Mouse (Mus musculus): ENCODE measurements around the gene Pacsin2. TPM values are rescaled to one million over a fixed set of nuclear protein-coding genes. Genes with fewer than 3 reads are reported as not detected.

Pacsin2 gene
- polyA plus RNA-seq, 1 experiment from 2014 or later = 23.4 TPM

GRCm38 (mm10) chr15:83447791-83448544, 16.4 kb downstream of the Pacsin2 start:
- Histone ChIP-seq H3K4me2 (ENCODE audit: low read length) (no peak overlapping the region), H3K27me3 (ENCODE audit: control insufficient read depth, insufficient read depth, low read depth, low read length) (no peaks in the 10 kb centered on the region), H3K4me3 (ENCODE audit: low read depth, low read length) (no peak overlapping the region), H3K27ac (ENCODE audit: low read length) (no peak overlapping the region), H3K4me1 (ENCODE audit: control insufficient read depth, insufficient read depth, low read length) (peaks cover 6% of the 10 kb centered on the region; the same call in 1 of the 2 replicates), H3K36me3 (ENCODE audit: control insufficient read depth, insufficient read depth, low read length) (no peaks in the 10 kb centered on the region), H3K9me3 (replicated peaks; ENCODE audit: control insufficient read depth, low read length, poor library complexity, severe bottlenecking) (no peaks in the 10 kb centered on the region), H3K9ac (ENCODE audit: low read depth, low read length) (no peak overlapping the region)
- no peak for ATAC-seq
- 56% methylated on average over 10 of the region's 10 CpGs for WGBS

GRCm38 (mm10) chr15:83445908-83446307, 18.5 kb downstream of the Pacsin2 start:
- no peak overlapping the region for H3K9ac ChIP-seq (ENCODE audit: low read depth, low read length)
- no peaks in the 10 kb centered on the region for H3K9me3 ChIP-seq (replicated peaks; ENCODE audit: control insufficient read depth, low read length, poor library complexity, severe bottlenecking)
- H3K36me3 ChIP-seq (ENCODE audit: control insufficient read depth, insufficient read depth, low read length) = no peaks in the 10 kb centered on the region
- no peak overlapping the region for H3K27ac ChIP-seq (ENCODE audit: low read length)
- no peak for ATAC-seq
- H3K4me1 ChIP-seq (ENCODE audit: control insufficient read depth, insufficient read depth, low read length) = no peaks in the 10 kb centered on the region
- no peak overlapping the region for H3K4me2 ChIP-seq (ENCODE audit: low read length)
- no peak overlapping the region for H3K4me3 ChIP-seq (ENCODE audit: low read depth, low read length)
- H3K27me3 ChIP-seq (ENCODE audit: control insufficient read depth, insufficient read depth, low read depth, low read length) = no peaks in the 10 kb centered on the region
- 84% methylated on average over 2 of the region's 2 CpGs for WGBS

GRCm38 (mm10) chr15:83445383-83445782, 19.0 kb downstream of the Pacsin2 start:
- 41% methylated on average over 5 of the region's 5 CpGs for WGBS
- no peak for ATAC-seq

GRCm38 (mm10) chr15:83444425-83444824, 20.0 kb downstream of the Pacsin2 start:
- no peak overlapping the region for H3K4me3 ChIP-seq (ENCODE audit: low read depth, low read length)
- H3K27ac ChIP-seq (ENCODE audit: low read length) = no peak overlapping the region
- H3K9ac ChIP-seq (ENCODE audit: low read depth, low read length) = no peak overlapping the region
- no peak for ATAC-seq
- no peaks in the 10 kb centered on the region for H3K27me3 ChIP-seq (ENCODE audit: control insufficient read depth, insufficient read depth, low read depth, low read length)
- H3K9me3 ChIP-seq (replicated peaks; ENCODE audit: control insufficient read depth, low read length, poor library complexity, severe bottlenecking) = no peaks in the 10 kb centered on the region
- no peak overlapping the region for H3K4me2 ChIP-seq (ENCODE audit: low read length)
- no peaks in the 10 kb centered on the region for H3K36me3 ChIP-seq (ENCODE audit: control insufficient read depth, insufficient read depth, low read length)
- WGBS = 72% methylated on average over 6 of the region's 6 CpGs
- no peaks in the 10 kb centered on the region for H3K4me1 ChIP-seq (ENCODE audit: control insufficient read depth, insufficient read depth, low read length)

More at GRCm38 (mm10) chr15:83445383-83445782, 19.0 kb downstream of the Pacsin2 start:
- Histone ChIP-seq H3K9me3 (replicated peaks; ENCODE audit: control insufficient read depth, low read length, poor library complexity, severe bottlenecking) (no peaks in the 10 kb centered on the region), H3K9ac (ENCODE audit: low read depth, low read length) (no peak overlapping the region), H3K4me1 (ENCODE audit: control insufficient read depth, insufficient read depth, low read length) (no peaks in the 10 kb centered on the region), H3K4me2 (ENCODE audit: low read length) (no peak overlapping the region), H3K27me3 (ENCODE audit: control insufficient read depth, insufficient read depth, low read depth, low read length) (no peaks in the 10 kb centered on the region), H3K4me3 (ENCODE audit: low read depth, low read length) (no peak overlapping the region), H3K36me3 (ENCODE audit: control insufficient read depth, insufficient read depth, low read length) (no peaks in the 10 kb centered on the region), H3K27ac (ENCODE audit: low read length) (no peak overlapping the region)

GRCm38 (mm10) chr15:83442495-83443037, 21.8 kb downstream of the Pacsin2 start:
- H3K9me3 ChIP-seq (replicated peaks; ENCODE audit: control insufficient read depth, low read length, poor library complexity, severe bottlenecking) = no peaks in the 10 kb centered on the region
- no peak overlapping the region for H3K27ac ChIP-seq (ENCODE audit: low read length)
- H3K4me1 ChIP-seq (ENCODE audit: control insufficient read depth, insufficient read depth, low read length) = no peaks in the 10 kb centered on the region
- no peak overlapping the region for H3K4me3 ChIP-seq (ENCODE audit: low read depth, low read length)
- H3K36me3 ChIP-seq (ENCODE audit: control insufficient read depth, insufficient read depth, low read length) = no peaks in the 10 kb centered on the region
- H3K4me2 ChIP-seq (ENCODE audit: low read length) = no peak overlapping the region
- WGBS = 95% methylated on average over 4 of the region's 4 CpGs
- H3K9ac ChIP-seq (ENCODE audit: low read depth, low read length) = no peak overlapping the region
- ATAC-seq = no peak
- H3K27me3 ChIP-seq (ENCODE audit: control insufficient read depth, insufficient read depth, low read depth, low read length) = no peaks in the 10 kb centered on the region

- Histone ChIP-seq H3K4me3 (ENCODE audit: low read depth, low read length) (no peak overlapping the region), H3K36me3 (ENCODE audit: control insufficient read depth, insufficient read depth, low read length) (no peaks in the 10 kb centered on the region), H3K9ac (ENCODE audit: low read depth, low read length) (no peak overlapping the region), H3K9me3 (replicated peaks; ENCODE audit: control insufficient read depth, low read length, poor library complexity, severe bottlenecking) (no peaks in the 10 kb centered on the region), H3K4me2 (ENCODE audit: low read length) (no peak overlapping the region), H3K4me1 (ENCODE audit: control insufficient read depth, insufficient read depth, low read length) (no peaks in the 10 kb centered on the region), H3K27ac (ENCODE audit: low read length) (no peak overlapping the region), H3K27me3 (ENCODE audit: control insufficient read depth, insufficient read depth, low read depth, low read length) (no peaks in the 10 kb centered on the region)
- no peak for ATAC-seq
- 80% methylated on average over 5 of the region's 5 CpGs for WGBS
These were observed 23.7 kb downstream of the Pacsin2 start for GRCm38 (mm10) chr15:83440726-83441125.

- no peaks in the 10 kb centered on the region for H3K36me3 ChIP-seq (ENCODE audit: control insufficient read depth, insufficient read depth, low read length)
- H3K27me3 ChIP-seq (ENCODE audit: control insufficient read depth, insufficient read depth, low read depth, low read length) = no peaks in the 10 kb centered on the region
- WGBS = 65% methylated on average over 9 of the region's 9 CpGs
- no peaks in the 10 kb centered on the region for H3K9me3 ChIP-seq (replicated peaks; ENCODE audit: control insufficient read depth, low read length, poor library complexity, severe bottlenecking)
- no peak overlapping the region for H3K27ac ChIP-seq (ENCODE audit: low read length)
- H3K4me2 ChIP-seq (ENCODE audit: low read length) = no peak overlapping the region
- H3K4me1 ChIP-seq (ENCODE audit: control insufficient read depth, insufficient read depth, low read length) = no peaks in the 10 kb centered on the region; the same call in 1 of the 2 replicates
- ATAC-seq = no peak
- H3K9ac ChIP-seq (ENCODE audit: low read depth, low read length) = no peak overlapping the region
- H3K4me3 ChIP-seq (ENCODE audit: low read depth, low read length) = no peak overlapping the region
These were observed 27.9 kb downstream of the Pacsin2 start for GRCm38 (mm10) chr15:83436541-83436940.

- no peak for ATAC-seq
- WGBS = 78% methylated on average over 8 of the region's 8 CpGs
These were observed 28.9 kb downstream of the Pacsin2 start for GRCm38 (mm10) chr15:83435324-83436090.

GRCm38 (mm10) chr15:83434692-83435091, 29.7 kb downstream of the Pacsin2 start:
- Histone ChIP-seq H3K27me3 (ENCODE audit: control insufficient read depth, insufficient read depth, low read depth, low read length) (no peaks in the 10 kb centered on the region), H3K4me3 (ENCODE audit: low read depth, low read length) (no peak overlapping the region), H3K9me3 (replicated peaks; ENCODE audit: control insufficient read depth, low read length, poor library complexity, severe bottlenecking) (no peaks in the 10 kb centered on the region), H3K27ac (ENCODE audit: low read length) (no peak overlapping the region), H3K4me2 (ENCODE audit: low read length) (no peak overlapping the region), H3K36me3 (ENCODE audit: control insufficient read depth, insufficient read depth, low read length) (no peaks in the 10 kb centered on the region), H3K4me1 (ENCODE audit: control insufficient read depth, insufficient read depth, low read length) (no peaks in the 10 kb centered on the region; the same call in 1 of the 2 replicates), H3K9ac (ENCODE audit: low read depth, low read length) (no peak overlapping the region)
- 76% methylated on average over 4 of the region's 4 CpGs for WGBS
- ATAC-seq = no peak

More at GRCm38 (mm10) chr15:83435324-83436090, 28.9 kb downstream of the Pacsin2 start:
- H3K4me1 ChIP-seq (ENCODE audit: control insufficient read depth, insufficient read depth, low read length) = no peaks in the 10 kb centered on the region; the same call in 1 of the 2 replicates
- no peak overlapping the region for H3K9ac ChIP-seq (ENCODE audit: low read depth, low read length)
- no peaks in the 10 kb centered on the region for H3K27me3 ChIP-seq (ENCODE audit: control insufficient read depth, insufficient read depth, low read depth, low read length)
- no peaks in the 10 kb centered on the region for H3K9me3 ChIP-seq (replicated peaks; ENCODE audit: control insufficient read depth, low read length, poor library complexity, severe bottlenecking)
- no peak overlapping the region for H3K4me2 ChIP-seq (ENCODE audit: low read length)
- H3K4me3 ChIP-seq (ENCODE audit: low read depth, low read length) = no peak overlapping the region
- H3K36me3 ChIP-seq (ENCODE audit: control insufficient read depth, insufficient read depth, low read length) = no peaks in the 10 kb centered on the region
- no peak overlapping the region for H3K27ac ChIP-seq (ENCODE audit: low read length)
